ENCODE assay signal across 14 mouse cellular contexts in genomic region chr7:80106441-80106840, GRCm38 (mm10).
"Had no signal": no experiment of that assay in that cellular context is flagged by ENCODE, and none has a peak within 500 bp of the region (broad histone marks: within the 10 kb centered on the region; RNA-seq: fewer than 3 reads in every experiment).

No protein-coding gene starts in this region.

- H3K27me3 ChIP-seq: limb, embryonic 15.5 days; liver, embryonic 12.5 days; midbrain, embryonic 15.5 days; neural tube, embryonic 13.5 days had no signal

- H3K9me3 ChIP-seq: limb, embryonic 15.5 days; midbrain, embryonic 15.5 days; neural tube, embryonic 13.5 days had no signal

- H3K4me2 ChIP-seq: limb, embryonic 15.5 days; liver, embryonic 12.5 days; lung, embryonic 14.5 days; midbrain, embryonic 15.5 days; neural tube, embryonic 13.5 days had no signal

- DNase-seq: kidney, adult 8-10 months; kidney, postnatal 25 days; lung, embryonic 14.5 days; lung, postnatal 10 days; lung, postnatal 4 days; right cerebral cortex, postnatal 14 days; thymus, adult 18-20 months; thymus, postnatal 25 days had no signal

- H3K9ac ChIP-seq: limb, embryonic 15.5 days; liver, embryonic 12.5 days; lung, embryonic 14.5 days; midbrain, embryonic 15.5 days; neural tube, embryonic 13.5 days had no signal

- H3K27ac ChIP-seq: left cerebral cortex, adult 2 months; limb, embryonic 15.5 days; liver, embryonic 12.5 days; midbrain, embryonic 10.5 days; midbrain, embryonic 15.5 days; neural tube, embryonic 13.5 days had no signal

- H3K4me3 ChIP-seq: left cerebral cortex, adult 2 months; limb, embryonic 15.5 days; liver, embryonic 12.5 days; midbrain, embryonic 10.5 days; midbrain, embryonic 15.5 days; neural tube, embryonic 13.5 days had no signal

- ATAC-seq: liver, embryonic 12.5 days; midbrain, embryonic 15.5 days had no signal

- H3K36me3 ChIP-seq: midbrain, embryonic 15.5 days had no signal
